Mouse (Mus musculus) neural tube, embryonic 15.5 days (tissue): Measurements from ENCODE around the gene Hdac5. TPM values are rescaled to one million over a fixed set of nuclear protein-coding genes. Genes with fewer than 3 reads are reported as not detected.

Source experiments
- microRNA-seq: library from miRNA; unstranded; fragments of <30 nt; microRNA quantifications from one replicate; pipeline ENCODE4, GENCODE M21; 2017
- polyA plus RNA-seq: library from polyadenylated mRNA; unstranded; fragments of >200 nt; fragmentation: Nextera tagmentation; extraction: Ambion mirVana; gene quantifications from 2 replicates; pipeline ENCODE4 v1.2.1, GENCODE M21; 2015

Hdac5 gene
- polyA plus RNA-seq, 1 experiment from 2014 or later, result 77.4 TPM

Small RNAs within 50 kb of the gene (microRNA-seq; reads per million reads assigned to microRNA genes)
- 1.4 reads per million for gene Mir8101

Other genes starting within 250 kb of the Hdac5 start
- gene Cfap97d1, start 245.9 kb downstream of the Hdac5 start, polyA plus RNA-seq, result not detected in 2 replicates
- 26.4 and 28.9 TPM in 2 replicates for gene Dusp3, start 243.2 kb downstream of the Hdac5 start, polyA plus RNA-seq
- gene Mpp3, start 201.7 kb downstream of the Hdac5 start, polyA plus RNA-seq, result 49.6 and 56.6 TPM in 2 replicates
- gene Cd300lg, start 188.7 kb downstream of the Hdac5 start, polyA plus RNA-seq, result 0.64 and 0.88 TPM in 2 replicates
- 30.4 and 31.8 TPM in 2 replicates for gene Mpp2, start 141.7 kb downstream of the Hdac5 start, polyA plus RNA-seq
- 0.36 TPM in 1 of 2 replicates, not detected in the other for gene Ppy, start 128.8 kb downstream of the Hdac5 start, polyA plus RNA-seq
- 1.0 and 7.8 TPM in 2 replicates for gene Pyy, start 122.3 kb downstream of the Hdac5 start, polyA plus RNA-seq
- gene Nags, start 84.7 kb downstream of the Hdac5 start, polyA plus RNA-seq, result 0.10 TPM in 1 of 2 replicates, not detected in the other
- 41.2 and 41.5 TPM in 2 replicates for gene Tmem101, start 73.8 kb downstream of the Hdac5 start, polyA plus RNA-seq
- gene Lsm12, start 44.9 kb downstream of the Hdac5 start, polyA plus RNA-seq, result 111 and 121 TPM in 2 replicates
- gene G6pc3, start 40.5 kb downstream of the Hdac5 start, polyA plus RNA-seq, result 40.4 and 42.0 TPM in 2 replicates
- gene BC030867, start 18.7 kb upstream of the Hdac5 start, polyA plus RNA-seq, result 2.2 and 5.1 TPM in 2 replicates
- gene Asb16, start 38.6 kb upstream of the Hdac5 start, polyA plus RNA-seq, result 0.10 and 0.12 TPM in 2 replicates
- 79.8 and 83.7 TPM in 2 replicates for gene Tmub2, start 54.8 kb upstream of the Hdac5 start, polyA plus RNA-seq
- 27.2 and 28.1 TPM in 2 replicates for gene Atxn7l3, start 66.5 kb upstream of the Hdac5 start, polyA plus RNA-seq
- 68.9 and 79.5 TPM in 2 replicates for gene Ubtf, start 89.6 kb upstream of the Hdac5 start, polyA plus RNA-seq
- gene Slc4a1, start 136.0 kb upstream of the Hdac5 start, polyA plus RNA-seq, result 2.5 and 3.5 TPM in 2 replicates
- gene Rundc3a, start 163.2 kb upstream of the Hdac5 start, polyA plus RNA-seq, result 111 and 138 TPM in 2 replicates
- gene Slc25a39, start 177.8 kb upstream of the Hdac5 start, polyA plus RNA-seq, result 161 and 175 TPM in 2 replicates
- 92.1 and 96.3 TPM in 2 replicates for gene Grn, start 200.1 kb upstream of the Hdac5 start, polyA plus RNA-seq
- gene Fam171a2, start 217.5 kb upstream of the Hdac5 start, polyA plus RNA-seq, result 23.8 and 28.3 TPM in 2 replicates
- 8.0 and 9.6 TPM in 2 replicates for gene Itga2b, start 240.0 kb upstream of the Hdac5 start, polyA plus RNA-seq